Mouse (Mus musculus): ENCODE results near the gene Gm5475.

GRCm38 (mm10) chr15:100400592-100401250, 21.2 kb upstream of the Gm5475 start:
- no peak for TF ChIP-seq CTCF (IDR thresholded peaks at IDR 0.05; ENCODE audit: low read depth)
- no peak for TF ChIP-seq EP300 (optimal IDR thresholded peaks at IDR 0.05)
